Mouse (Mus musculus): Measurements from ENCODE around the gene 4930444G20Rik. TPM values are rescaled to one million over a fixed set of nuclear protein-coding genes. Genes with fewer than 3 reads are reported as not detected.

Gene 4930444G20Rik
- polyA plus RNA-seq, 1 experiment from 2014 or later, result not detected

- Histone ChIP-seq H3K4me3 (no peak overlapping the region), H3K4me1 (no peaks in the 10 kb centered on the region), H3K9ac (no peak overlapping the region), H3K27me3 (no peaks in the 10 kb centered on the region), H3K9me3 (no peaks in the 10 kb centered on the region), H3K4me2 (replicated peaks) (no peak overlapping the region), H3K27ac (no peak overlapping the region), H3K36me3 (no peaks in the 10 kb centered on the region)
- ATAC-seq (ENCODE audit: insufficient number of reproducible peaks, insufficient read depth, low FRiP score, low TSS enrichment), result no peak
- WGBS, result 68% methylated on average over 16 of the region's 16 CpGs
These were observed 50.3 kb downstream of the 4930444G20Rik start for GRCm38 (mm10) chr10:22017469-22018159.

Other genes starting within 250 kb of the 4930444G20Rik start
- gene Sgk1, start 185.9 kb downstream of the 4930444G20Rik start, polyA plus RNA-seq (2016; fragmentation: Nextera tagmentation; extraction: Ambion mirVana), result 32.8 and 41.7 TPM in 2 replicates
- 13.6 and 19.9 TPM in 2 replicates for gene E030030I06Rik, start 81.2 kb upstream of the 4930444G20Rik start, polyA plus RNA-seq (2016; fragmentation: Nextera tagmentation; extraction: Ambion mirVana)
- gene Raet1e, start 90.5 kb upstream of the 4930444G20Rik start, polyA plus RNA-seq (2016; fragmentation: Nextera tagmentation; extraction: Ambion mirVana), result 8.6 and 8.9 TPM in 2 replicates
- gene H60b, start 90.5 kb upstream of the 4930444G20Rik start, polyA plus RNA-seq (2016; fragmentation: Nextera tagmentation; extraction: Ambion mirVana), result 0.37 and 0.73 TPM in 2 replicates

Measured in embryonic facial prominence, embryonic 12.5 days (tissue).